Comparison of ENCODE assay signal across 7 mouse cellular contexts in genomic region chr10:128094340-128094968, GRCm38 (mm10). TPM values are rescaled to one million over a fixed set of nuclear protein-coding genes. Genes with fewer than 3 reads are reported as not detected.
DNase-seq lines count a peak whose midpoint lies in the region; ATAC-seq lines count a peak whose summit lies in the region.

No protein-coding gene starts in this region.

- peak overlapping the region; percentile 82 for H3K4me3 ChIP-seq in hindbrain, embryonic 13.5 days

- H3K4me2 ChIP-seq in hindbrain, embryonic 13.5 days: peak overlapping the region; percentile 87

- H3K27me3 ChIP-seq in hindbrain, embryonic 13.5 days: no peaks in the 10 kb centered on the region

- H3K27ac ChIP-seq in hindbrain, embryonic 13.5 days: peak overlapping the region; percentile 92; the same call in 1 of the 2 replicates

- DNase-seq in T-cell, adult 2 months (ENCODE audit: low spot score): peak; percentile 92
- peak; percentile 78 for DNase-seq in cerebellum, adult 9-10 months
- peak; percentile 77 for DNase-seq in forelimb bud, embryonic 11.5 days (ENCODE audit: low read depth, low spot score)
- DNase-seq in left cerebral cortex, postnatal 25 days (ENCODE audit: low spot score in 2 of 2): peak; percentile 51 to 71
- DNase-seq in skeletal muscle tissue, adult 2 months (ENCODE audit: low read depth, low spot score): peak; percentile 80

- peaks cover 14% of the 10 kb centered on the region for H3K36me3 ChIP-seq in hindbrain, embryonic 13.5 days

- intact Hi-C loops in left cerebral cortex, postnatal 25 days (cut with DNase I): loop anchor here (10.0 kb wide), 1 partner anchor 360 kb away; the partner anchor contains the start of gene Smarcc2

- WGBS in hindbrain, embryonic 13.5 days: 12% methylated on average over 19 of the region's 19 CpGs

- no peaks in the 10 kb centered on the region for H3K9me3 ChIP-seq in hindbrain, embryonic 13.5 days

- peak overlapping the region; percentile 56 for H3K9ac ChIP-seq in hindbrain, embryonic 13.5 days

- H3K4me1 ChIP-seq in hindbrain, embryonic 13.5 days (replicated peaks): peaks cover 57% of the 10 kb centered on the region

- no peak for ATAC-seq in hindbrain, embryonic 13.5 days (ENCODE audit: low FRiP score)
- peak; percentile 60 for ATAC-seq in megakaryocyte-erythroid progenitor cell, adult 5-6 weeks (replicated peaks; ENCODE audit: low FRiP score, low TSS enrichment, poor library complexity, severe bottlenecking)

RNA-seq across cellular contexts. Expression of gene Baz2a, which starts 3.1 kb away (rescaled TPM):
- polyA plus RNA-seq in hindbrain, embryonic 13.5 days (2015; fragmentation: Nextera tagmentation; extraction: Ambion mirVana): 12.6 and 13.4 TPM in 2 replicates
- 10 to 100 TPM; 34.3 to 38.4 TPM for total RNA-seq in left cerebral cortex, postnatal 25 days (2021)
- total RNA-seq in megakaryocyte-erythroid progenitor cell, adult 5-6 weeks (2014; fragmentation: Nextera tagmentation): 43.8 and 44.6 TPM in 2 replicates
- total RNA-seq in megakaryocyte-erythroid progenitor cell, adult 5-6 weeks (2017): 12.4 and 14.3 TPM in 2 replicates

RNA-seq across cellular contexts. Expression of gene Atp5b, which starts 11.4 kb away (rescaled TPM):
- polyA plus RNA-seq in hindbrain, embryonic 13.5 days (2015; fragmentation: Nextera tagmentation; extraction: Ambion mirVana): 2,105 and 2,130 TPM in 2 replicates
- 1,000 to 10,000 TPM; 1,709 to 1,721 TPM for total RNA-seq in left cerebral cortex, postnatal 25 days (2021)
- 2,207 and 2,550 TPM in 2 replicates for total RNA-seq in megakaryocyte-erythroid progenitor cell, adult 5-6 weeks (2014; fragmentation: Nextera tagmentation)
- total RNA-seq in megakaryocyte-erythroid progenitor cell, adult 5-6 weeks (2017): 3,084 and 3,964 TPM in 2 replicates

RNA-seq across cellular contexts. Expression of gene Ptges3, which starts 35.7 kb away (rescaled TPM):
- polyA plus RNA-seq in hindbrain, embryonic 13.5 days (2015; fragmentation: Nextera tagmentation; extraction: Ambion mirVana): 440 and 454 TPM in 2 replicates
- 100 to 1,000 TPM; 127 to 132 TPM for total RNA-seq in left cerebral cortex, postnatal 25 days (2021)
- total RNA-seq in megakaryocyte-erythroid progenitor cell, adult 5-6 weeks (2014; fragmentation: Nextera tagmentation): 210 and 260 TPM in 2 replicates
- total RNA-seq in megakaryocyte-erythroid progenitor cell, adult 5-6 weeks (2017): 377 and 378 TPM in 2 replicates

RNA-seq across cellular contexts. Expression of gene Naca, which starts 59.1 kb away (rescaled TPM):
- polyA plus RNA-seq in hindbrain, embryonic 13.5 days (2015; fragmentation: Nextera tagmentation; extraction: Ambion mirVana): 609 and 615 TPM in 2 replicates
- 100 to 1,000 TPM; 308 to 327 TPM for total RNA-seq in left cerebral cortex, postnatal 25 days (2021)
- 1,531 and 1,673 TPM in 2 replicates for total RNA-seq in megakaryocyte-erythroid progenitor cell, adult 5-6 weeks (2014; fragmentation: Nextera tagmentation)
- 2,722 and 3,167 TPM in 2 replicates for total RNA-seq in megakaryocyte-erythroid progenitor cell, adult 5-6 weeks (2017)
